Mouse (Mus musculus): ENCODE measurements at regions not wholly inside any gene's neighbourhood (a gene's known extent, or its start where the extent isn't known, plus 50 kb on each side); places are given as distances from the start of the nearest gene placed in this dataset.

DNA sequence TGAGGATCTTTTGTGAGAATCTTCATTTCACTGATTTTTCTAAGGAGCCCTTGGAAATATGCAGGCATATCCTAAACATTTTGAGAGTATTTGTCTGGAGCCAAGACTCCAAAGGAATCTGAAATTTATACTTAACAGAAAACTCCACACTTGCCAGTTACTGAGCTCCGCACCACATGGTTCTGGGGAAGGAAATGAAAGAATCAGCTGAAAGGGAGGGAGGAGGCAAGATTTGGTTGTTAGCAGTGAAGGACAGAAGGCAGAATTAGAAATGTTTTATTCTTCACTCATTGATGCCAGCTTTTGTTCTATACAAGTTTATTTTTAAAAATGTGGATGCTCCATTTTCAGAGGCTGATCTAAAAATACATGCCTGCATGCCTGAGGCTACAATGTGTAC lies 890.1 kb downstream of the Gsdmc2 start:
- no peak for DNase-seq (ENCODE audit: low spot score)

GRCm38 (mm10) chr15:62954322-62954820 lies 890.6 kb downstream of the Gsdmc2 start:
- no peak overlapping the region for H3K4me3 ChIP-seq (ENCODE audit: low read depth, low read length)
- no peak overlapping the region for H3K27ac ChIP-seq (ENCODE audit: low read depth, low read length)
- WGBS: 75% methylated on average over 9 of the region's 9 CpGs
- H3K36me3 ChIP-seq (ENCODE audit: control insufficient read depth, insufficient read depth, low read length): no peaks in the 10 kb centered on the region
- no peaks in the 10 kb centered on the region for H3K4me1 ChIP-seq (ENCODE audit: control insufficient read depth, insufficient read depth, low read length)
- H3K9me3 ChIP-seq (ENCODE audit: control insufficient read depth, low read length): no peaks in the 10 kb centered on the region
- H3K27me3 ChIP-seq (ENCODE audit: control insufficient read depth, insufficient read depth, low read length): no peaks in the 10 kb centered on the region
- H3K9ac ChIP-seq (ENCODE audit: low read length): no peak overlapping the region
- no peak for DNase-seq (ENCODE audit: low spot score)
- no peak for ATAC-seq (ENCODE audit: insufficient read depth, low FRiP score, low TSS enrichment)
- H3K4me2 ChIP-seq (ENCODE audit: low read depth): no peak overlapping the region

More for the DNA sequence above, 890.1 kb downstream of the Gsdmc2 start:
- Histone ChIP-seq H3K4me3 (ENCODE audit: low read depth, low read length) (no peak overlapping the region), H3K9ac (ENCODE audit: low read length) (no peak overlapping the region), H3K4me1 (ENCODE audit: control insufficient read depth, insufficient read depth, low read length) (no peaks in the 10 kb centered on the region), H3K27ac (ENCODE audit: low read depth, low read length) (no peak overlapping the region), H3K4me2 (ENCODE audit: low read depth) (no peak overlapping the region), H3K9me3 (ENCODE audit: control insufficient read depth, low read length) (no peaks in the 10 kb centered on the region), H3K27me3 (ENCODE audit: control insufficient read depth, insufficient read depth, low read length) (no peaks in the 10 kb centered on the region), H3K36me3 (ENCODE audit: control insufficient read depth, insufficient read depth, low read length) (no peaks in the 10 kb centered on the region)
- no peak for ATAC-seq (ENCODE audit: insufficient read depth, low FRiP score, low TSS enrichment)
- 92% methylated on average over 1 of the region's 1 CpGs for WGBS

DNA sequence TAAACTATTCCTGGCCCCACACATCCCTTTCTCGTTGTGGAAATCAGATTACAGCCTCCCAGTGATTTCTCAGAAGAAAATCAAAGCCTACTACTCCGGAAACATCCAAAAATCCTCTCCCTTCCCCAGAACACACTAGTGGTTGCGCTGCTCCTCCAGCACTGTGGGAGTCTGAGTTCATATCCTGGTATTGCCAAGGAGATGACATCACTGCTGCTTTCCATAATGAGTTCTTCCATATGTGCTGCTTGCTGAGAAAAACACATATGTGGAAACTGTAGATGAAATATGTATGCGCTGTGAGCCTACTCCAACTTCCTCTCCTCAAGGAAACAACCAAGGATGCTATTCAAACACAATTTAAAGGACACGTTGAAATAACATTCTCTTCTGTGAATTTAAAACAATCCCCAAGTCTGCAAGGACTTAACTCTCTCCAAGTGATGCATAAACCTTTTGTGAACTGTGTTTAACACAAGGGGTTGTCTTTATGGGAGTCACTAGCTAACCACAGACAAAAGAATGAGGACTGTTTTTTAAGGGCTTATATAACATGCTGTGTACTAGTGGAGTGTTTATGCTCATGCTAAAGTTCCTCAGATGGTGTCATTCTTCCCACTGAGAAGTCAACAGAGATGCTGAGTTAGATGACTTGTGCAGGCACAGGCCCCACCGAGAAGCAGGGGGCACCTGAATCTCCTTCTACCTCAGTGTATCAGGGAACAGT lies 891.6 kb downstream of the Gsdmc2 start:
- H3K4me1 ChIP-seq (ENCODE audit: control insufficient read depth, insufficient read depth, low read length): no peaks in the 10 kb centered on the region
- H3K4me3 ChIP-seq (ENCODE audit: low read depth, low read length): no peak overlapping the region
- H3K9me3 ChIP-seq (ENCODE audit: control insufficient read depth, low read length): no peaks in the 10 kb centered on the region
- H3K4me2 ChIP-seq (ENCODE audit: low read depth): no peak overlapping the region
- H3K27me3 ChIP-seq (ENCODE audit: control insufficient read depth, insufficient read depth, low read length): no peaks in the 10 kb centered on the region
- ATAC-seq (ENCODE audit: insufficient read depth, low FRiP score, low TSS enrichment): no peak
- 59% methylated on average over 6 of the region's 6 CpGs for WGBS
- no peaks in the 10 kb centered on the region for H3K36me3 ChIP-seq (ENCODE audit: control insufficient read depth, insufficient read depth, low read length)
- H3K27ac ChIP-seq (ENCODE audit: low read depth, low read length): no peak overlapping the region
- no peak overlapping the region for H3K9ac ChIP-seq (ENCODE audit: low read length)
- DNase-seq (ENCODE audit: low spot score): no peak

DNA sequence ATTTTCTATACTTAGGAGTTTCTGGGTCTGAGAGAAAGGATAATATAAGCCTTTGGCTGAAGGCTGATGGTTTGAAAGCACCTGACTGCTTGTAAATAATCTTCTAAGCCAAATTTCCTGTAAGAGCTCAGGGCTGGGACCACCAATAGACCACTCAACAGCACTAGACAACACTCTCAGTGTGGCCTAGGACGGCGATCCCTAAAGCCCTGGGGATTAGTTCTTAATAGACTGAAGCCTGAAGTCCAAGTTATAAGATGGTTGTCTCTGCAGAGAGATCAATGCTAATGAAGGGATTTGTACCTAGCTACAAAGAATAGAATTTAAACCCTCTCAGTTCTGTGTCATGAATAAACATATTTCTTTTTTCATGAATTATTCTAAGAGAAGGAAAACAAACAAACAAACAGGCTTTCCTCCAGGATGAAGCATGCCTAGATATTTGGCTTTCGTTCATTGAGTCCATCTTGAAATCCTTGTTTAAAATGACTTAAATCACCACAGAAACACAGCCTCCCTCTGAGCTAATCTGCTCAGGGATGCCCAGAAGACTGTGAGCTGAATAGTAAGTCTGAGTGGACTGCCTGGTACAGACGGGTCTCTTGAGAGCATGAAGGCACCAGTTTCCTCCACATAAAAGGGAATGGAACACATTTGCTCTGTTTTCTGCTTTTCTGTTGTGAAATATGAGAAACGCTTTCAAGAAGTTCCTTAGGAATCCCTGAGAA lies 892.3 kb downstream of the Gsdmc2 start:
- no peaks in the 10 kb centered on the region for H3K27me3 ChIP-seq (ENCODE audit: control insufficient read depth, insufficient read depth, low read length)
- no peaks in the 10 kb centered on the region for H3K9me3 ChIP-seq (ENCODE audit: control insufficient read depth, low read length)
- H3K4me1 ChIP-seq (ENCODE audit: control insufficient read depth, insufficient read depth, low read length): no peaks in the 10 kb centered on the region
- H3K27ac ChIP-seq (ENCODE audit: low read depth, low read length): no peak overlapping the region
- H3K36me3 ChIP-seq (ENCODE audit: control insufficient read depth, insufficient read depth, low read length): no peaks in the 10 kb centered on the region
- H3K4me3 ChIP-seq (ENCODE audit: low read depth, low read length): no peak overlapping the region
- DNase-seq (ENCODE audit: low spot score) (no peak), ATAC-seq (ENCODE audit: insufficient read depth, low FRiP score, low TSS enrichment) (no peak)
- WGBS: 75% methylated on average over 5 of the region's 5 CpGs
- no peak overlapping the region for H3K9ac ChIP-seq (ENCODE audit: low read length)
- no peak overlapping the region for H3K4me2 ChIP-seq (ENCODE audit: low read depth)

DNA sequence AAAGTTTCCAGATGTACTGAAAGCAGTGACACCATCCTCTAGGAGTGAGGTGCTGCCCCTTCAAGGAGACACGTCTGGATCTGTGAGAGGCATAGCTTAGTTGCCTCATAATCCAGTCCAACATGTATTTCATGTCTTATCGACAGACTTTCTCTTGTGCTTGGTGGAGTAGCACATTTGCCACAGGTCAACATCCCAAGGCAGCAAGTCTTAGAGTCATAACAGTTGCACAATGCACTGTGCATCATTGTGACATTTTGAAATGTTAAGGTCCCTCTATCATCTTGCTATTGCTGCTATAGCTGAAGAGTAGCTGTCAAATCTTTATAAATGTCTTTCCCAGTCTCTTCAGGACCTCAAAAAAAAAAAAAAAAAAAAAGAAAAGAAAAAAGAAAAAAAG lies 905.6 kb downstream of the Gsdmc2 start:
- Histone ChIP-seq H3K4me1 (ENCODE audit: control insufficient read depth, insufficient read depth, low read length) (no peaks in the 10 kb centered on the region), H3K27me3 (ENCODE audit: control insufficient read depth, insufficient read depth, low read length) (no peaks in the 10 kb centered on the region), H3K9ac (ENCODE audit: low read length) (no peak overlapping the region), H3K27ac (ENCODE audit: low read depth, low read length) (no peak overlapping the region), H3K36me3 (ENCODE audit: control insufficient read depth, insufficient read depth, low read length) (no peaks in the 10 kb centered on the region), H3K4me3 (ENCODE audit: low read depth, low read length) (no peak overlapping the region), H3K9me3 (ENCODE audit: control insufficient read depth, low read length) (no peaks in the 10 kb centered on the region), H3K4me2 (ENCODE audit: low read depth) (no peak overlapping the region)
- DNase-seq (ENCODE audit: low spot score): no peak
- no peak for ATAC-seq (ENCODE audit: insufficient read depth, low FRiP score, low TSS enrichment)
- WGBS: 79% methylated on average over 2 of the region's 2 CpGs

DNA sequence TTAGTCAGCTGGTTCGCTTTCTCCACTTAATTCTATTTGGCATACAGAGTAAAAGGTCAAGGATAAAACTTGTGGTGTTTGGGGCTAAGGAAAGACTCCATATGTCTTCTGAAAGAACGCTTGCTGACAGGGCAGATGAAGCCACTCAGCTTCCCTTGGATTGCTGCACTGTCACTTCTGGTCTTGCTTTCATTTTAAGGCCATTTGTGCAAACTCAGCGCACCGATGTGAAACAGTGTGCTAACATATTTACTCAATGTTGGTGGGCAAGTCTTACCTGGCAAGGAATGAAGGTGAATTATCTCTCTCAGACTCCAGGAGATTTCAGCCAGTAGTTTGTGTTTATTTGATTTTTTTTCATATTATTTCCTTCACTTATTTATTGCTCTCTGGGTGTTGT lies 907.2 kb downstream of the Gsdmc2 start:
- no peak for ATAC-seq (ENCODE audit: insufficient read depth, low FRiP score, low TSS enrichment)
- H3K4me3 ChIP-seq (ENCODE audit: low read depth, low read length): no peak overlapping the region
- H3K36me3 ChIP-seq (ENCODE audit: control insufficient read depth, insufficient read depth, low read length): no peaks in the 10 kb centered on the region
- H3K9me3 ChIP-seq (ENCODE audit: control insufficient read depth, low read length): no peaks in the 10 kb centered on the region
- no peaks in the 10 kb centered on the region for H3K4me1 ChIP-seq (ENCODE audit: control insufficient read depth, insufficient read depth, low read length)
- no peak overlapping the region for H3K4me2 ChIP-seq (ENCODE audit: low read depth)
- no peak overlapping the region for H3K9ac ChIP-seq (ENCODE audit: low read length)
- 88% methylated on average over 4 of the region's 4 CpGs for WGBS
- no peaks in the 10 kb centered on the region for H3K27me3 ChIP-seq (ENCODE audit: control insufficient read depth, insufficient read depth, low read length)
- no peak for DNase-seq (ENCODE audit: low spot score)
- H3K27ac ChIP-seq (ENCODE audit: low read depth, low read length): no peak overlapping the region

DNA sequence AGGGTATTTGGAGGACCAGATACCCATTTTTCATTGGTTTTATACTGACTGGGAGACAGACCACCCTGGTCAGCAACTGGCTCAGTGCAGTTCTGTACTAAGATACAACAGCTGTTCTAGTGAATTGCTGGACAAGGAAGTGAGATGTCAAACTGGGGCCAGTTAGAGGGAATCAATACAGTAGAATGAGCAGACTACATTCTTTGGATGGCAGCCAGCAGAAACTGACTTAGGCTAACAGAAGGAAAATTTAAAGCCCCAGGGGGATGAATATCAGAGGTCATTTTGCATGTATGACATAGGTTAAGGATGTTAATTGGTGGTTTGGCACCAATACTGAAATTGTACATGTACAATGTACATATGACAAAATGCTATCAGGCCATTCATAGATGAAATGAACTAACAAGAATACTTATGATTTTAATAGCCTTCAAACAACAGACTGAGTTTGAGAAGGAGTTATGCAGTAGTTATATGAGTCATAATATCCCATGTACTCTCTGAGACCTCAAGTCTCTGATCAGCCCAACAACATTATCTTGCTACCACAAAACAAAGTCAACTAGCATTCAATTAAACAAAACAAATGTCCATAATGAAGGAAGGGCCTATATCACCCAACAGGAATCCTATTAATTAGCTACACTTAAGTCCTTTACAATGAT lies 910.3 kb downstream of the Gsdmc2 start:
- H3K4me1 ChIP-seq (ENCODE audit: control insufficient read depth, insufficient read depth, low read length): no peaks in the 10 kb centered on the region
- no peaks in the 10 kb centered on the region for H3K27me3 ChIP-seq (ENCODE audit: control insufficient read depth, insufficient read depth, low read length)
- no peak overlapping the region for H3K9ac ChIP-seq (ENCODE audit: low read length)
- H3K27ac ChIP-seq (ENCODE audit: low read depth, low read length): no peak overlapping the region
- H3K36me3 ChIP-seq (ENCODE audit: control insufficient read depth, insufficient read depth, low read length): no peaks in the 10 kb centered on the region
- ATAC-seq (ENCODE audit: insufficient read depth, low FRiP score, low TSS enrichment) (no peak), DNase-seq (ENCODE audit: low spot score) (no peak)
- H3K4me2 ChIP-seq (ENCODE audit: low read depth): no peak overlapping the region
- no peaks in the 10 kb centered on the region for H3K9me3 ChIP-seq (ENCODE audit: control insufficient read depth, low read length)
- H3K4me3 ChIP-seq (ENCODE audit: low read depth, low read length): no peak overlapping the region

- H3K4me1 ChIP-seq (ENCODE audit: control insufficient read depth, insufficient read depth, low read length): no peaks in the 10 kb centered on the region
- ATAC-seq (ENCODE audit: insufficient read depth, low FRiP score, low TSS enrichment) (no peak), DNase-seq (ENCODE audit: low spot score) (no peak)
- no peaks in the 10 kb centered on the region for H3K27me3 ChIP-seq (ENCODE audit: control insufficient read depth, insufficient read depth, low read length)
- H3K4me3 ChIP-seq (ENCODE audit: low read depth, low read length): no peak overlapping the region
- H3K9ac ChIP-seq (ENCODE audit: low read length): no peak overlapping the region
- H3K4me2 ChIP-seq (ENCODE audit: low read depth): no peak overlapping the region
- H3K9me3 ChIP-seq (ENCODE audit: control insufficient read depth, low read length): no peaks in the 10 kb centered on the region
- H3K27ac ChIP-seq (ENCODE audit: low read depth, low read length): no peak overlapping the region
- WGBS: 86% methylated on average over 2 of the region's 2 CpGs
- H3K36me3 ChIP-seq (ENCODE audit: control insufficient read depth, insufficient read depth, low read length): no peaks in the 10 kb centered on the region
Measured at GRCm38 (mm10) chr15:62920520-62920919, 924.5 kb downstream of the Gsdmc2 start.
